Mouse (Mus musculus): Measurements from ENCODE around the gene Rnf126.

The Rnf126 gene

GRCm38 (mm10) chr10:79766508-79767325 lies at the start of gene Rnf126:
Gene Rnf126 (minus strand): TSS chr10:79766952.
- in situ Hi-C loops (cut with MboI; ENCODE audit: low sequenced_read_pairs), result no loop called here

GRCm38 (mm10) chr10:79815671-79816494 lies 49.1 kb upstream of the Rnf126 start:
- in situ Hi-C loops (cut with MboI; ENCODE audit: low sequenced_read_pairs), result no loop called here

GRCm38 (mm10) chr10:79814271-79814842 lies 47.6 kb upstream of the Rnf126 start:
- in situ Hi-C loops (cut with MboI; ENCODE audit: low sequenced_read_pairs), result no loop called here

- in situ Hi-C loops (cut with MboI; ENCODE audit: low sequenced_read_pairs), result no loop called here
Observed at GRCm38 (mm10) chr10:79811736-79812637, 45.2 kb upstream of the Rnf126 start.

GRCm38 (mm10) chr10:79808728-79809127 lies 42.0 kb upstream of the Rnf126 start:
- in situ Hi-C loops (cut with MboI; ENCODE audit: low sequenced_read_pairs), result no loop called here

- in situ Hi-C loops (cut with MboI; ENCODE audit: low sequenced_read_pairs), result no loop called here
Observed at GRCm38 (mm10) chr10:79807826-79808225, 41.1 kb upstream of the Rnf126 start.

GRCm38 (mm10) chr10:79806972-79807371 lies 40.2 kb upstream of the Rnf126 start:
- in situ Hi-C loops (cut with MboI; ENCODE audit: low sequenced_read_pairs), result no loop called here

- in situ Hi-C loops (cut with MboI; ENCODE audit: low sequenced_read_pairs), result no loop called here
Observed at GRCm38 (mm10) chr10:79806331-79806730, 39.6 kb upstream of the Rnf126 start.

GRCm38 (mm10) chr10:79805636-79806035 lies 38.9 kb upstream of the Rnf126 start:
- in situ Hi-C loops (cut with MboI; ENCODE audit: low sequenced_read_pairs), result no loop called here

GRCm38 (mm10) chr10:79803716-79804323 lies 37.1 kb upstream of the Rnf126 start:
- in situ Hi-C loops (cut with MboI; ENCODE audit: low sequenced_read_pairs), result no loop called here

- in situ Hi-C loops (cut with MboI; ENCODE audit: low sequenced_read_pairs), result no loop called here
Observed at GRCm38 (mm10) chr10:79802331-79802971, 35.7 kb upstream of the Rnf126 start.

GRCm38 (mm10) chr10:79801837-79802236 lies 35.1 kb upstream of the Rnf126 start:
- in situ Hi-C loops (cut with MboI; ENCODE audit: low sequenced_read_pairs), result no loop called here

GRCm38 (mm10) chr10:79800508-79800907 lies 33.8 kb upstream of the Rnf126 start:
- in situ Hi-C loops (cut with MboI; ENCODE audit: low sequenced_read_pairs), result no loop called here

GRCm38 (mm10) chr10:79798289-79798928 lies 31.7 kb upstream of the Rnf126 start:
- in situ Hi-C loops (cut with MboI; ENCODE audit: low sequenced_read_pairs), result no loop called here

GRCm38 (mm10) chr10:79797326-79797725 lies 30.6 kb upstream of the Rnf126 start:
- in situ Hi-C loops (cut with MboI; ENCODE audit: low sequenced_read_pairs), result no loop called here

- in situ Hi-C loops (cut with MboI; ENCODE audit: low sequenced_read_pairs), result no loop called here
Observed at GRCm38 (mm10) chr10:79795905-79796304, 29.2 kb upstream of the Rnf126 start.

- in situ Hi-C loops (cut with MboI; ENCODE audit: low sequenced_read_pairs), result no loop called here
Observed at GRCm38 (mm10) chr10:79794491-79794931, 27.8 kb upstream of the Rnf126 start.

- in situ Hi-C loops (cut with MboI; ENCODE audit: low sequenced_read_pairs), result no loop called here
Observed at GRCm38 (mm10) chr10:79793738-79794490, 27.2 kb upstream of the Rnf126 start.

Measured in CH12F3 (cell line).